Mouse (Mus musculus) inflammation-experienced regulatory T-cells, adult 6 months (primary cell): Measurements from ENCODE around the gene Galk1. TPM values are rescaled to one million over a fixed set of nuclear protein-coding genes. Genes with fewer than 3 reads are reported as not detected.

Experiments used
- ATAC-seq: one replicate; pipeline ENCODE4 v1.8.0; 2017
- polyA plus RNA-seq, 3 experiments: library from polyadenylated mRNA; unstranded; fragments of 100-300 nt; shearing (Covaris generic); gene quantifications; one replicate each; pipeline ENCODE4 v1.2.1; 2017

The Galk1 gene
- polyA plus RNA-seq, 3 experiments from 2014 or later: 14.4 to 20.1 (median 15.9) TPM

DNA sequence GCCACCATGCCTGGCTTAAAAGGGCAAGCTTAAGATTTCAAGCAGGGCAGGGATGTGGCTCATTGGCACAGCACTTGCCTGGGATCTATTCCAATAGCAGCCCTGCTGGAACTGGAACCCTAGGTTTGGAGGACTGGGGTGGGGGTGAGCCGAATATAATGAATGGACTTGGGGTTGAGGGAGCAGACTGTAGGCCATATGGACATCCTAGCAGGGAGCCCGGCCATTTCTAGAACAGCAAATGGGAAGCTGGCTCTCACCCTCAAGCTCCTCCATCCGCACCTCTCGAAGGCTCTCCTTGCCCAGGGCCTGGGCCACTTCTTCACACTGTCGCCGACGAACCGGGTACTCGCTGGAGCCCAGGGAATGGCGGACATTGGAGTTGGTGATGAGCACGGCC lies 2.9 kb downstream of the Galk1 start:
- ATAC-seq: no peak

DNA sequence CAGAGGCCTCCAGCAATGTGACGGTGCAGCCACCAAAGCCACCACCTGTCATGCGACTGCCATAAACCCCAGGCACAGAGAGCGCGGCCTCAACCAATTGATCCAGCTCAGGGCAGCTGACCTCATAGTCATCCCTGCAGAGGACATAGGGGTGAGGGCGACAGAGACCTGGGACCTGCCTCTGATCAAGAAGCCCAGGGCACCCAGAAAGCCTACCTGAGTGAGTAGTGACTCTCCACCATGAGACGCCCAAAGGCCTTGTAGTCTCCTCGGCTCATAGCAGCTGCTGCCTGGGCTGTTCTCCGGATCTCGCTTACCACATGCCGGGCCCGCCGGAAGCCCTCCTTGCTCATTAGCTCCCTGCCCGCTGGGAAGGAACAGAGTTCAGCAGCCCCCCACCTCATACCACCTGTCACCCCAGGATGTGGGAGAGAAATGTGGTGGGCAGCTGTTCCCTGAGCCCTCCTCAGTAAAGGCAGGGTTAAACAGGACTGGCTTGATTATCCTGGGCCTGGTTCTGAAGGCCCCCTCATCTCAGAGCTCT lies 3.6 kb downstream of the Galk1 start:
- no peak for ATAC-seq

DNA sequence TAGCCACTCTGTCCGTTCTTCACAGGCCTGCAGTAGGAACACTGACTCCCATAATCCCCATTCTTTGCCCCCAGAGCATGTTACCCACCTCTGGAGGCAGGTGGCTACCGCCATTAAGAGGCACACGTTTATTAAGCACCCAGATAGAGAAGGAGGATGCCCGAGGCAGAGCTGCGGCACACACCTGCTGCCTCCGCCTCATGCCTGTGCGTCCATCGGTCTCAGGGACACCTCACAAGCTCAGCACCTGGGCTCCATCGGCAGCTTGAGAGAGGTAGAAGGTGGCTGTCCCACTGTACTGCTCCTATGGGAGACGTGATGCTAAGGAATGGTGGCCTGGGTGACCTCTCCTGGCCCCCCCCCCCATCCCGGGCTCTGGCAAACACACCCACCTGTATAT lies 4.1 kb downstream of the Galk1 start:
- no peak for ATAC-seq

DNA sequence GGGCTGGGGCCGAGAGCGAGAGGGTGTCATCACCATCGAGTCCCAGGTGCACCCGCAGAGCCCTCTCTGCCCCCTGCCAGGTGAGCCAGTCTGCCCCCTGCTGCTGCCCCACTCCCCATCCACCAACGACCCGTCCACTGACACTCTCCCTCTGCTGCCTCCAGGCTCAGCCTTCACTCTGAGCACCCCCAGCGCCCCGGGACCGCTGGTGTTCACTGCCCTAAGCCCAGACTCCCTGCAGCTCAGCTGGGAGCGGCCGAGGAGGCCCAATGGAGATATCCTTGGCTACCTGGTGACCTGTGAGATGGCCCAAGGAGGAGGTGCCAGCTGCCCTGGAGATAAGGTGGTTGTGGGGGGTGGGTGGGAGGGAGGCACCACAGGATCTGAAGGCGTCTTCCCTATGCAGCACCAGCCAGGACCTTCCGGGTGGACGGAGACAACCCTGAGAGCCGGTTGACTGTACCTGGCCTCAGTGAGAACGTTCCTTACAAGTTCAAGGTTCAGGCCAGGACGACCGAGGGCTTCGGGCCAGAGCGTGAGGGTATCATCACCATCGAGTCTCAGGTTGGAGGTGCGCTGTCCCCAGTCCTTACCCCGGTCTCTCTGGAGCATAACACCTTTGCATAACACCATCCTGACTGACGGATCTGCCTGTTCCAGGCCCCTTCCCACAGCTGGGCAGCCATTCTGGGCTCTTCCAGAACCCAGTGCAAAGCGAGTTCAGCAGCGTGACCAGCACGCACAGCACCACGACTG lies 5.2 kb downstream of the Galk1 start:
- no peak for ATAC-seq

DNA sequence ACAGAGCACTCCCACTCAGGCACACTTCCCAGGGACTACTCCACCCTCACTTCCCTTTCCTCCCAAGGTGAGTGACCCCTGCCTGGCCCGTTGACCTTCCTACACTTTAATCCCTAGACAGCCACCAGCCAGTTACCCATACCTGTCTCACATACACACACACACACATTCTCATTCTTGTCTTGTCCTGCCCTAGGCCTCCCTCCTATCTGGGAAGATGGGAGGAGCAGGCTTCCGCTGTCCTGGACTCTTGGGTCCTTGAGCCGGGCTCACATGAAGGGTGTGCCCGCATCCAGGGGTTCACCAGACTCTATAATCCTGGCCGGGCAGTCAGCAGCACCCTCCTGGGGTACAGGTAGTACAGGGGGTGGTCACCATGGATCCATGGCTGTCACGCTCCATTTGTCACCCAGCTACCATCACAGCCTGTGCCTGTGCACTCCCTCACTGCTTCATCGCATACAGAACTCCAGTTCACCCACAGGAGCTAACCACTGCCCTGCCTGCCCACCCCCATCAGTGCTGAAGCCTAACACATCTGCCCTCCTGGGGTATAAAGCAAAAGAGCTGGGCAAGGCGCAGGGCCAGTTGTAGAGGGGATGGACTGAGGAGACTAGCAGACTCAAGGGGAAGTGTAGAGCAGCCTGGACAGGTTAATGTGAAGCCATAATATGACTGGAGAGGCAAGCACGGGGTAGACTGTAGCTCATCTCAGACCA lies 6.7 kb downstream of the Galk1 start:
- ATAC-seq: no peak

DNA sequence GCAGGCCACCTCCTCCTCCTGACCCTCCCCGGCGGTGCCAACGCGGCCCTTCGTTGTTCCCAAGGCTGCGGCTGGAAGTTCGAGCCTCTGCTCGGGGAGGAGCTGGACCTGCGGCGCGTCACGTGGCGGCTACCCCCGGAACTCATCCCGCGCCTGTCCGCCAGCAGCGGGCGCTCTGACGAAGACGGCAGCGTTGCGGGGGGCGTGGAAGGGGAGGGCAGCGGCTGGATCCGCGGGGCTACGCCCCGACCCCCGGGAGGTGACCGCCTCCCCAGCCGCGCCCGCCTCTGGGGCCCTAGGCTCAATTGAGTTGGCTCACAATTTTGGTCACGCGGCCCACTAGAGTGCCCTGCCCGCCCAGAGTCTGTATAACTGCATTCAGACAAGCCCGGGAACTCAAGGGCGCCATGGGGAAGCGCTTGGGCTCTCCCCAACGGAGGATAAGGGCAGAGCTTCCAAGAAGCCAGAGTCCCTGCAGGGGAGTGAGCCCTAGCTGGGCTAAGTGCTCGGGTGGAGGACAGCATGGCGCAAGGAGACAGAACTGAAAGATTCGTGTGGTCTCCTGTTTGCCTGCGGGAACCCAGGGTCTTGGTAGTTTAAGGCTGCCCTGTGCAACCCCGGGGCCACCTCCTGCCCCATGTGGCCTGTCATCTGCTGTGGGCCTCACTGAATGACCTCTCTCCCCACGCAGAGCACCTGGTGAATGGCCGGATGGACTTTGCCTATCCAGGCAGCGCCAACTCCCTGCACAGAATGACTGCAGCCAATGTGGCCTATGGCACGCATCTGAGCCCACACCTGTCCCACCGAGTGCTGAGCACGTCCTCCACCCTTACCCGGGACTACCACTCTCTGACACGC lies 7.4 kb downstream of the Galk1 start:
- ATAC-seq: peak; percentile 41

DNA sequence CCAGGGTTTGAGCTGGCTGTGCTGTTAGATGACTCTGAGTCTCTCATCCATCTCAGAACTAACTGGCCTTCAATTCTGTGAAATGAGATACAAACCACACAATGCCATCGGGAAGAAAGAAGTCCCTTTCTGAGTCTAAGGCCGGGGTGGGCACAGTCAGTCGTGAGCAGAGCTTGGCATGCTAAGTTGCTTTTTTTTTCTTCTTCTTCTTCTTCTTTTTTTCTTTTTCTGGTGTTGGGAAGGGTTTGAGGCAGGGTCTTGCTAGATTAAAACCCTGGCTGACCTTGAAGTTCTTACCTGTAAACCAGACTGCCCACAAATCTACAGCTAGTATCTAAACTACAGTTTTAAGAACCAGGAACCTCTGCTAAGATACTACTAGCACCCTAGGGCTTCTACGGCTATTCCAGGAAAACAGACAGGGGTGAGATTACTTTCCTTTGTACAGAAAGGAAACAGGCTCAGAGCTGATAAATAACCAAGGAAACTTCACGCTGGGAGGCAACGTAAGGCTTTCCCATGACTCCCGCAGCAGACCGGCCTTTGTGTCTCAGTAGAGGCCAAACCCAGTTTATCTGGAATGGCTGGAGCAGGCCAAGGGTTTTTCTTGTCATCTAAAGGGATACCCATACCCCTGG lies 8.2 kb downstream of the Galk1 start:
- no peak for ATAC-seq

DNA sequence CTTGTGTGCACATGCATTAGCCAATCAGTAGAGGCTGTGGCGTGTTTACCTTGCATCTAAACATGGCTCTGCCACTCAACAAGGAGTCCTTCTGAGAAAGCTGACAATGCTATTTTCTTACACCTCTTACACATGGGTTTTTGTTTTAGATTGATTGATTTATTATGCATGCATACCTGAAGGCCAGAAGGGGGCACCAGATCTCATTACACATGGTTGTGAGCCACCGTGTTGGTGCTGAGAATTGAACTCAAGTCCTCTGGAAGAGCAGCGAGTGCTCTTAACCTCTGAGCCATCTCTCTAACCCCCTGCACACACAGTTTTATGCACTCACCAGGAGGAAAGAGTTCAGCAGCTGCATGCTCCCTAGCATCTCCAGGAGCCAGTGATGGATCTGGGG lies 9.6 kb downstream of the Galk1 start:
- no peak for ATAC-seq

DNA sequence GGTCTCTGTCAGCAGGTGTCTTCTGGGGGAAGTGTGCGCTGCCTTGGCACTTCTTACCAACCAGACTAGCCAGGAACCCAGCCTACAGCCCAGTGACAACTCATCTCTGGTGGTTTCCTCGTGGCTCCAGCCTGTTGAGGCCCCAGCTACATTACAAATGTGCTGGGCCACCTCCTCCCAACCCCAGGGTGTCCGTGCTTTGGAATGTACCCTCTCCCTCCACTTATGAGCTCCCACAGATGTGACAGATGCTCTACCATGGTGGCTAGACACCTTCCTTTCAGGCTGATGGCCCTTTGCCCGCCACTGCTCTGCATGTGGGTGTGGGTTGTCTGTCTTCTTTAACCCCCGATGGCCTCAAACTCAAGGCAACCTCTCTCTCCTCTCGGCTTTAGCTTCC lies 10.8 kb downstream of the Galk1 start:
- ATAC-seq: no peak

DNA sequence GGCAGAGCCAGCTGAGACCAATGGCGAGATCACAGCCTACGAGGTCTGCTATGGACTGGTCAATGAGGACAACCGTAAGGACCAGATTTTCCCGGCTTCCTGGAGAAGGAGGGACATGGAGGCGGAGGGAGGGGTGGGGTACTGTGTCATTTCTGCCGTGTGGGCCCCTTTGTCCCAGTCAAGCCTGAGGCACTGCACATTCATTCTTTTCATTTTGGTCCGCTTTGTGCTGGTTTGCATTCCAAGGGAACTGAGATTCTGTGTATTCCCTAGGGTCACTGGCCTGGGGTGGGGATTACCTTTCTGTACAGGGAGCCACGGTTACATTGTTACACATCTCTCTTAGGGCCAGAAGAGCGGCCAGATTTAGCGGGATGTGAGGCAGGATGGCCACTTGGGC lies 11.9 kb downstream of the Galk1 start:
- ATAC-seq: no peak

DNA sequence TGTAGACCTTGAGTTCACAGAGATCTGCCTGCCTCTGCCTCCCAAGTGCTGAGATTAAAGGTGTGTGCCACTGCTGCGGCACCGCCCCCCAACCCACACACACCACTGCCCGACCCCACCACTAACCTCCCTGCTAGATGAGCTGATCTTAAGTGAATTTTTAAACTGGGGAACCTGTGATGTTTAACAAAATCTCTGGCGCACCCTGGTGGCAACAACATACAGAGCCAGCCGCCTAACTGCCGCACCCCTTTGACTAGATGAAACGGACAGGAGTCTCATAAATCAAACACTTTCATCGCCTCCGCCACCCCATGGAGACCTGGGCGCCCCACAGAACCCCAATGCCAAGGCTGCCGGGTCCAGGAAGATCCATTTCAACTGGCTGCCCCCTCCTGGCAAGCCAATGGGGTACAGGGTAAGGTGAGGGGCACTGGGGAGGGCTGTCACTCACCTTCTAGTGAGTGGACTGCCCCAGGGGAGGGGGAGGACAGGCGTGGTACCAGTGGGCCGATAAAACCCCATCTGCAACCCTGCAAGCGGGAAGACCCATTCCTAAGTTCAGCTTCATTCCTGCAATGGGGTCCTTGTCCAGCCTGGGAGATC lies 12.9 kb downstream of the Galk1 start:
- ATAC-seq: no peak

DNA sequence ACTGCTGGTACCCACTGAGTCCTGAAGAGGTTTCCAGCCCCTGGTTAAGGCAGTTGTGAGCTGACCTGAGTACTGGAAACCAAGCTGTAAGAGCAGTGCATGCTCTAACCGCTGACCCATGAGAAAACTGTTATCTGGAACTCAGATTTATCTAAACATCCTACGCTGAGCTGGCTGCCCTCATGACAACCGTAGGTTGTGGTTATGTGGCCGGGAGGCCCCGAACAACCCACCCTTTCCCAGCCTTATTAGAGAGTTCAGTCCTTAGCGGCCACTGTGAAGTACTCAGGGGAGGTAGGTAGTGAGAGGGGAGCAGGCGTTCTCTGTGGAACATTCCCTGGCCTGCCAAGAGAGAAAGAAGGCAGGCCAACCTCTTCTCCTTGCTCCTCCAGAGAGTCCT lies 13.5 kb downstream of the Galk1 start:
- ATAC-seq: no peak

DNA sequence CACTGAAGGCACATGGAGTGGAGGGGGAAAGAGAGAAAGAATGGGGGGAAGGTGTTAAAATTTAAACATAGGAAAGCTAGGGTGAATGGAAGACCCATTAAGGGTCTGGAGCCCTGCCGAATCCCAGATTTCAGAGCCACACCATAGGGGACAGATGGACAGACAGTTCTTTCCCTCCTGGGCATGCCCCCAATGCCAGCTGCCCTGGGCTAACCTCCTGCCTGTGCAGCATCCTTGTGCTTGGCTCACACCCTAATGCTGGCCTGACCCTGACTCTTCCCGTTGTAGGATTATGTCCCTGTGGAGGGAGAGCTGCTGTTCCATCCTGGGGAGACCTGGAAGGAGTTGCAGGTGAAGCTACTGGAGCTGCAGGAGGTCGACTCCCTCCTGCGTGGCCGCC lies 14.9 kb downstream of the Galk1 start:
- no peak for ATAC-seq

DNA sequence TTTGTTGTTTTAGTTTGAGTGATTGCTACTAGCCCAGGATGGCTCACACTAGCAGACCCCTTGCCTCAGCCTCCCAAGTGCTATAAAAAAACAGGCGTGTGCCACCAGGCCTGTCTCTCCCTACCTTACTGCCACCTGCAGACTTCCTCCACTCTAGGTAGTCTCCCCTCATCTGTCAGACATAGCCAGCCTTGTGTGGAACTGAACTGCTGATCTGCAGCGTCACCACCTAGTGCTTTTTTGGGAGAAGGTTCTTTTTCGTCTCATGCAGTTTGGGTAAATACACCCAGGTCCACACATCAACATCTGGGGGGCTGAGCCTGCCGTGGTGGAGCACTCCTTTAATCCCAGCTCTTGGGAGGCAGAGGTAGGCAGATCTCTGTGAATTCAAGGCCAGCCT lies 15.5 kb downstream of the Galk1 start:
- no peak for ATAC-seq

DNA sequence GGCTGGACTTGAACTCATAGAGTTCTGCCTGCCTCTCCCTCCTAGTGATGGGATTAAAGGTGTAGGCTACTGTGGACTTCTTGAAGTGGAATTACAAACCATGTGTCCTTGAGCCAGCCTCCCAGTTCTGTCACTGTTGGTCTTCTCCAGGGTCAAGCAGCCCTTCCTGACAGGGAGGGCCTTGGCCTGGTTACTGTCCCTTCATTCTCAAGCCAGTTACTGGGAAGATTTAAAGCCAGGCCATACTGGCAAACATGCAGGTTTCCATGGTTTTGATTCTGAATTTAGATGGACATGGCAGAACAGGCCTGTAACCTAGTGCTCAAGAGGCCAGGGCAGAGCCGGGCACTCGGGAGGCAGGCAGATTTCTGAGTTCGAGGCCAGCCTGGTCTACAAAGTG lies 17.3 kb downstream of the Galk1 start:
- ATAC-seq: no peak

DNA sequence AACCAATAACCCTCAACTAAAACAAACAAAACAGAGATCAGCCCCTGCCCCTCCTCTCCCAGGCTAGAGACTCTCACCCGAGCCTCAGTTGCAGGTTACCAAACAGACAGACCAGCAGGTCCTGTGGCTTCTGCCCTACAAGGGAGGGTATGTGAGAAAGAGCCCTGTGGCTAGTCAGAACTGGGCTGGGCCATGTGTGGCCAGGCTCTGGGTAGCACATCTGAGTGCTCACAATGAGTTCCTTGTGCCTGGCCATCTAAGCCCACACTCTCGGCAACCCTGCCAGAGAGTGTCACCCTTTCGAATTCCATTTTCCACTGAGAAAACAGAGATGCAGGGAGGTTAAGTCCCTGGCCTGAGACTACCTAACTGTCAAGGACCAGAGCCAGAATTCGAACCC lies 20.4 kb downstream of the Galk1 start:
- ATAC-seq: no peak

DNA sequence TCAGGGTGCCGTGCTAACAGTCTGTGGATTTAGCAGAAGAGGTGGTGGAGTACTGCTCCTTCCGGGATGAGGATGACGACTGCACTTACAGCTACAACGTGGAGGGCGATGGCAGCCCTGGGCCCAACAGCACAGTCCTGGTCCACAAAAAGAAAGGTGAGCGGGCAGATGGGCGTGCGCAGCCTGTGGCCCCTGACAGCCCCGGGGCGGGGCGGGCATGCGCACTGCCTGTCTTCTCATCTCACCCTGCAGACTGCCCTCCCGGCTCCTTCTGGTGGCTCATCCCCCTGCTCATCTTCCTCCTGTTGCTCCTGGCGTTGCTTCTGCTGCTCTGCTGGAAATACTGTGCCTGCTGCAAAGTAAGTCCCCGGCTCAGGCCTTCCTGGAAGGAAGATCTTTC lies 22.8 kb downstream of the Galk1 start:
- ATAC-seq: no peak

DNA sequence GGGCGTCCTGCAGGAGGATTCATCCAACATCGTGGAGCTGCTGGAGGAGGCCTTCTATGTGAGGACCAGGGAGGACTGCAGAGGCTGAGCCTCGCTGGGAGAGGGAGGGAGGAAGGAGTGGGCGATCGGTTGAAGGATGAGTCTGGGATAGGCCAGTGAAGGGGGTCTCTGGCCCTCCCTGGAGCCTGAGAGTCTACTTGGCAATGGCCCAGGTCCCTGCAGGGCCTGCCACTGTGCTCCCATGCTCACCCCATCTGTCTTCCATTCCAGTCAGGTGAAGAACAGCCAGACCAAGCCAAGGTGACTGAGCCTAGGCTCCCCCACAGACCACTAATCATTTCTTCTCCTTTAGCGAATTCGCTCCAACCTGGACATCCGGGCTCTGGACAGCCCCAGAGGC lies 29.2 kb downstream of the Galk1 start:
- ATAC-seq: no peak

DNA sequence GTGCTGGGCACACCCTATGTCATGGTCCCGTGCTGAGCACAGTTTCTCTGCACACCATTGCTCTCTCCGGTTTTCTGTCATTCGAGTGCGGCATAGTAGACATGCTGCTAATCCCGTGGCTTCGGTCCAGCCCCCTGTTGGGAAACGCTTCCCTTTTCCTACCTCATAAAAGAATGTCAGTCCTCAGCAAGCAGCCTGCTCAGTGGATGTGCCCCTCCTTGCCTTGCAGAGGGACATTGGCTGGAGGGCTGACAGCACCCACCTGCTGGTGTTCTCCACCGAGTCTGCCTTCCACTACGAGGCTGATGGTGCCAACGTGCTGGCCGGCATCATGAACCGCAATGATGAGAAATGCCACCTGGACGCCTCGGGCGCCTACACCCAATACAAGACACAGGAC lies 30.0 kb downstream of the Galk1 start:
- ATAC-seq: no peak

DNA sequence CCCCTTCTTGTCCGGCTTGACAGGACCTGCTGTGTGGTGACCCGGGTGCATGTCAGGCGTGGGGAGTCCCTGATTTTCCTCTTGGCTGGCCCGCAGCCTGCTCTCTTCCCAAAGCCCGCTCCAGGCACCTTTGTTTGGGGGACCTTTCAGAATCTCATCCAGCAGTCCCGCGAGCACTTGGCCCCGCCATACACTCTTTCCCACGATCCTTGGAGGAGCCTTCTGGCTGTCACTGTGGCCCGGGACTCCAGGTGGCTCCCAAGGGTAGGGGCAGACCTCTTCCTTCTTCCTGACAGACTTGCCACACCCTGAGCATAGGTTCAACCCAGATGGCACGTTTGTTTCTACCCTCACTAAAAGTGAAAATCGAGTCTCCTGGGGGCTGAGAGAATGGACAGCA lies 37.0 kb downstream of the Galk1 start:
- ATAC-seq: no peak

DNA sequence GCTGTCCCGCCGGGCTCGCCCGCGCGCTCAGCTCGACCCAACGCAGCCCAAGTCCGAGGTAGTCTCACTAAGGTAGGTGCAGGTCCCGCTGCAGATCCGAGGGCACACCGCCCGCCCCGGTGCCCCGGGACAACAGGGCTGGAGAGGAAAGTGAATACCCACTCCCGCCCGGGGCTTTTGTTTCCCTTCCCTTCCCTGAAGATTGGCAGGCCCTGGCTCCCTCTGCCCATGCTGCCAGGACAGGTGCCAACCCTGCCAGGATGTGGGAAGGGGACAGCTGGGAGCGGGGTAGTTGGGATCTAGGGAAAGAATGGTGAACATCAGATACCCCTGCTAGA lies 37.5 kb downstream of the Galk1 start:
- no peak for ATAC-seq

DNA sequence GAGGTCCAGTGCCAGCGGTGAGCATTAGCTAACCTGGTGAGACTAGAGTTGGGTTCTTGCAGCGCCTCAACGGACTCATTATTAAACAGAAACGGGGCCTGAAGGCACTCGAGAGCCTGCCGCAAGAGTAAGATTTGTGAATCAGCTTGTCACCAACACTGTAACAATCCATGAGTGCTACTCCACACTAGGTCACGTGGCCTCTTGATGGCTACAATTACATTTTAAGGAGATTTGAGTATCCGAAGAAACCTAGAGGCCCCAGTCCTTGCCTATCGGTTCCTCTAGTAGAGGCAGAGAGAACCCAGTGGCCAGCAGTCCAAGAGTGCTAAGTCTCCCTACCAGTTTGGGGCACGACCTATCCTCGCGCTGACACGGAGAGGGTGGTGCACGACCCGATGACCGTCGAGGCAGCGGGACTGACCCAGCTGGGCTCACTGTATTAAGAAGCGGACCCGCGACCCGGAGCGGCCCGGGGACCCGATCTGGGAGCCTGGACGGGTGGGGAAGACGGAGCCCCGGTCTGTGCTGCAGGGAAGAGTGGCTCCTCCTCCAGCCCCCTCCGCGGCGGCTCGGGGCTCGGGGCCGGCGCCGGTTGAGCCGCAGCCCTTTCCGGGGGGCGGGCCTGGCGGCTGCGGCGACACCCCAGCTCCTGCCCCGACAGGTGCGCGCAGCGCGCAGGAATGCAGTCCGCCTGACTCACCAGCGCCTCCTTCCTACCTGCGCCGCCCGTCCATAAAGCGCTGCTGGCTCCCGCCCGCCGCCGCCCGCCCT lies 38.0 kb downstream of the Galk1 start, which contains the start of gene Itgb4:
Gene Itgb4, plus strand, starts transcription at position 401 of the 774 bp plus-strand sequence.
- peak; percentile 7 for ATAC-seq
